Mouse (Mus musculus) lung, adult 2 months (tissue): ENCODE data around the gene Dmpk.

Experiments used
- CTCF ChIP-seq: fragments of 200-500 bp; IDR thresholded peaks from 2 replicates; pipeline ENCODE4 v1.5.1; 2011; ENCODE audit warnings: mild to moderate bottlenecking, low read length, control low read depth; ENCODE audit not compliant: insufficient read depth
- POLR2A ChIP-seq: fragments of 200-500 bp; IDR thresholded peaks from 2 replicates; pipeline ENCODE4 v1.6.1; 2011; ENCODE audit warnings: low read depth, mild to moderate bottlenecking, control low read depth, low read length, borderline replicate concordance; ENCODE audit errors: extremely low read depth

GRCm38 (mm10) chr7:19067935-19068334 lies 15.7 kb upstream of the Dmpk start:
- TF ChIP-seq POLR2A (no peak), CTCF (no peak)
